ENCODE assay signal across 8 mouse cellular contexts in genomic region chrX:51017851-51018785, GRCm38 (mm10). TPM values are rescaled to one million over a fixed set of nuclear protein-coding genes. Genes with fewer than 3 reads are reported as not detected.
DNase-seq lines count a peak whose midpoint lies in the region; ATAC-seq and TF ChIP-seq lines count a peak whose summit lies in the region.

Gene Rap2c, minus strand, starts transcription at chrX:51018018.

- H3K4me2 ChIP-seq in forebrain, embryonic 15.5 days (replicated peaks), result peak within 1 kb of the TSS; percentile 50
- H3K4me2 ChIP-seq in lung, embryonic 14.5 days, result peak within 1 kb of the TSS; percentile 62

- no peaks in the 10 kb centered on the region for H3K9me3 ChIP-seq in forebrain, embryonic 15.5 days
- no peaks in the 10 kb centered on the region for H3K9me3 ChIP-seq in lung, embryonic 14.5 days (ENCODE audit: low read depth, low read length)

- intact Hi-C loops in heart, postnatal 36 days (cut with DNase I), result loop anchor here (5.0 kb wide), 1 partner anchor 386 kb away; no protein-coding TSS in a partner anchor

- WGBS in forebrain, embryonic 15.5 days, result 24% methylated on average over 18 of the region's 92 CpGs
- 13% methylated on average over 35 of the region's 92 CpGs for WGBS in lung, embryonic 14.5 days
- under 1% methylated on average over 45 of the region's 92 CpGs for WGBS in thymus, adult 2 months

- peaks cover 10% of the 10 kb centered on the region; the same call in 1 of the 2 replicates for H3K4me1 ChIP-seq in forebrain, embryonic 15.5 days
- H3K4me1 ChIP-seq in lung, embryonic 14.5 days (ENCODE audit: insufficient read depth), result no peaks in the 10 kb centered on the region
- H3K4me1 ChIP-seq in thymus, adult 2 months (replicated peaks; ENCODE audit: control insufficient read depth, insufficient read depth, low read length), result no peaks in the 10 kb centered on the region

- no peaks in the 10 kb centered on the region for H3K27me3 ChIP-seq in forebrain, embryonic 15.5 days
- H3K27me3 ChIP-seq in lung, embryonic 14.5 days (ENCODE audit: insufficient read depth, low read length), result no peaks in the 10 kb centered on the region
- no peaks in the 10 kb centered on the region for H3K27me3 ChIP-seq in thymus, adult 2 months (ENCODE audit: control insufficient read depth, insufficient read depth, low read length)

- H3K9ac ChIP-seq in forebrain, embryonic 15.5 days (replicated peaks), result peak within 1 kb of the TSS; percentile 73
- H3K9ac ChIP-seq in lung, embryonic 14.5 days, result peak within 1 kb of the TSS; percentile 84

- 0 out of 2 replicates have a peak, but pooled peaks cover 2% of the 10 kb centered on the region for H3K36me3 ChIP-seq in forebrain, embryonic 15.5 days
- peaks cover 16% of the 10 kb centered on the region; the same call in 1 of the 2 replicates for H3K36me3 ChIP-seq in lung, embryonic 14.5 days (ENCODE audit: insufficient read depth)
- no peaks in the 10 kb centered on the region; the same call in 1 of the 2 replicates for H3K36me3 ChIP-seq in thymus, adult 2 months (ENCODE audit: control insufficient read depth, insufficient read depth, low read length)

- peak within 1 kb of the TSS; percentile 58 for H3K4me3 ChIP-seq in forebrain, embryonic 15.5 days
- peak within 1 kb of the TSS; percentile 74 for H3K4me3 ChIP-seq in layer of hippocampus, adult 2 months
- H3K4me3 ChIP-seq in lung, embryonic 14.5 days (ENCODE audit: low read depth, low read length), result peak within 1 kb of the TSS; percentile 54
- peak within 1 kb of the TSS; percentile 98 for H3K4me3 ChIP-seq in thymus, adult 2 months (ENCODE audit: control insufficient read depth, insufficient read depth, low read length)

- TF ChIP-seq POLR2A in thymus, adult 2 months (IDR thresholded peaks at IDR 0.05; ENCODE audit: control insufficient read depth, extremely low read depth, insufficient read depth, low read length, poor library complexity), result 0 out of 2 replicates have a peak, but pooled peaks have one; percentile 27

- H3K27ac ChIP-seq in forebrain, embryonic 15.5 days (replicated peaks), result peak within 1 kb of the TSS; percentile 87
- H3K27ac ChIP-seq in layer of hippocampus, adult 2 months, result peak within 1 kb of the TSS; percentile 91
- H3K27ac ChIP-seq in lung, embryonic 14.5 days (ENCODE audit: low read depth), result peak within 1 kb of the TSS; percentile 96
- peak within 1 kb of the TSS; percentile 89 for H3K27ac ChIP-seq in thymus, adult 2 months (ENCODE audit: control insufficient read depth, insufficient read depth, low read length)

- no peak for TF ChIP-seq CTCF in layer of hippocampus, adult 2 months (conservative IDR thresholded peaks at IDR 0.05)
- no peak for TF ChIP-seq CTCF in lung, embryonic 14.5 days (IDR thresholded peaks at IDR 0.05; ENCODE audit: low read depth)
- no peak for TF ChIP-seq CTCF in thymus, adult 2 months (IDR thresholded peaks at IDR 0.05; ENCODE audit: borderline replicate concordance, control insufficient read depth, extremely low read depth, insufficient read depth, low read length, poor library complexity)

- ATAC-seq in forebrain, embryonic 15.5 days (replicated peaks), result peak; percentile 80
- peak; percentile 91 for ATAC-seq in lung, embryonic 14.5 days (ENCODE audit: insufficient read depth)
- ATAC-seq in neutrophil, adult 5-6 weeks (ENCODE audit: extremely low read depth, insufficient number of reproducible peaks, low FRiP score, poor library complexity, severe bottlenecking), result peak; percentile 79

- DNase-seq in MEL-GATA-1-ER (ENCODE audit: extremely low read depth, low read depth), result peak; percentile 71
- DNase-seq in cerebellum, adult 11-12 months, result peak; percentile 54
- peak; percentile 49 to 56 for DNase-seq in heart, postnatal 36 days
- DNase-seq in layer of hippocampus, adult 2 months (ENCODE audit: low spot score in 2 of 2), result peak; percentile 25 to 37
- DNase-seq in lung, embryonic 14.5 days, result peak; percentile 83
- peak; percentile 73 for DNase-seq in thymus, adult 2 months

RNA-seq across cellular contexts. Expression of gene Rap2c, which starts in this region (rescaled TPM):
- 13.7 and 13.9 TPM in 2 replicates for polyA plus RNA-seq in forebrain, embryonic 15.5 days (2015; fragmentation: Nextera tagmentation; extraction: Ambion mirVana)
- total RNA-seq in heart, postnatal 36 days (2021), result 10 to 100 TPM; 20.4 to 21.4 TPM
- 10 to 100 TPM; 25.0 to 26.2 TPM for total RNA-seq in layer of hippocampus, adult 2 months (2021)
- 24.3 and 26.7 TPM in 2 replicates for polyA plus RNA-seq in lung, embryonic 14.5 days (2014; fragmentation: Nextera tagmentation; extraction: Ambion mirVana)
- 64.1 and 69.2 TPM in 2 replicates for total RNA-seq in neutrophil, adult 5-6 weeks (2017)
- polyA plus RNA-seq in thymus, adult 2 months (2012; rRNA removed), result 6.2 and 7.3 TPM in 2 replicates

Comparison
In these comparisons a context has a peak if more than half of its experiments do, and no peak if none do; other contexts are left out.
1. Peak in every context shown above with its lines: DNase-seq, ATAC-seq, H3K4me3 ChIP-seq and H3K27ac ChIP-seq.
2. DNase-seq: peak in every context shown above with its lines; median percentile 83 in lung, embryonic 14.5 days; 73 in thymus, adult 2 months; 71 in MEL-GATA-1-ER; 54 in cerebellum, adult 11-12 months; 52 in heart, postnatal 36 days; 31 in layer of hippocampus, adult 2 months.